Mouse (Mus musculus) spleen, embryonic (tissue): ENCODE measurements around the gene Exosc6.
"Not testable (repeated sequence)": the region's sequence is repeated elsewhere in the genome, so short reads cannot be mapped to it uniquely, and the experiment has no call there.

Source experiments
- CTCF ChIA-PET: fragments of 350-600 bp; sonication (Branson Sonifier 250); formaldehyde crosslinking; loops from one replicate; lab custom pipeline; 2022; lab: Charles Lee

Gene Exosc6

DNA sequence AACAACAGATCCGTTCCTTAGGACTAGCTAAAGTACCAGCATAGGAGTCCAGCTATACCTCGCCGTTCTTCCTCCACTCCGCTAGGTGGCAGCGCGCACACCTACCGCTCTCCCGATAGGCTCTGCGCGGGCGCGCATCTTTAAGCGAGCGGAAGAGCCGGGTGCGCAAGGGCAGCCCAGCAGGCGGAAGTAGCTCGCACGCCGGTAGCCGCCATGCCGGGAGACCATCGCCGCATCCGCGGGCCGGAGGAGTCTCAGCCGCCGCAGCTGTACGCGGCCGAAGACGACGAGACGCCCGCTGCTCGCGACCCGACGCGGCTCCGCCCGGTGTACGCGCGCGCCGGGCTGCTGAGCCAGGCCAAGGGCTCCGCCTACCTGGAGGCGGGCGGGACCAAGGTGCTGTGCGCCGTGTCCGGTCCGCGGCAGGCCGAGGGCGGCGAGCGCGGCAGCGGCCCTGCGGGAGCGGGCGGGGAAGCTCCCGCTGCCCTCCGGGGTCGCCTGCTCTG lies at the start of gene Exosc6:
TSS of gene Exosc6 (plus strand) at position 182 of the 506 bp plus-strand sequence.
- CTCF ChIA-PET = no interaction called here

DNA sequence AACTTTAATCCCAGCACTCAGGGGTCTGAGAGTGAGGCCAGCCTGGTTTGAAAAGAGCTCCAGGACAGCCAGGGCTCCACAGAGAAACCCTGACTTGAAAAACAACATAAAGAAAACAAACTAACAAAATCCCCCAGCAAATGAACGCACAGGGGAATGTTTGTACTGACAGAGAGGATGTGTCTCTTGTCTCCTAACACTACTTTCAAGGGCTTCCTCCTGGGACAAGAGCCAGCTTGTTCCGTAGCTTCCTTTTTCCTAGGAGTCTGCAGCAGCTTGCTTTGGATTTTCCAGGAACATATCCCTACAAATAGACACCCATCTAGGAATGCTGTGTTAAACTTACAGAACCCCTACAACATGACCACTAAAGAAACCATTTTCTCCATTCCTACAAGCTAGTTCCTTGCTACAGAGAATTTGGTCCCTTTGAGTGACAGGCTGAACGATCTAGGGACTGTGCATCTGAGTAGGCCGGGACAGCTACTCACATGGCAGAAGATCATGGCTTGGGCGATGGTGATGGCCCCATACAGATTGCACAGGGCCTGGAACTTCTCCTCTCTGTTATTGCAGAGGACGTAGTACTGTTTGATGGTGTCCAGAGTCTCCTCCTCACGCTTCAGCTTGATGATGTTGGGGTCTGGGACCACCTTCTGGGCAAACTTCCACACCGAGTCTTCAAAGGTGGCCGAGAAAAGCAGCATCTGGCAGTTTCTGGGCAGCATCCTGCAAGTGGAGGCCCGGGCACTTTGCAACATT lies 45.7 kb upstream of the Exosc6 start:
- CTCF ChIA-PET = interaction anchor here (0.6 kb wide), 1 partner anchor 20 kb away, joined by 3 read pairs; no protein-coding TSS in a partner anchor

DNA sequence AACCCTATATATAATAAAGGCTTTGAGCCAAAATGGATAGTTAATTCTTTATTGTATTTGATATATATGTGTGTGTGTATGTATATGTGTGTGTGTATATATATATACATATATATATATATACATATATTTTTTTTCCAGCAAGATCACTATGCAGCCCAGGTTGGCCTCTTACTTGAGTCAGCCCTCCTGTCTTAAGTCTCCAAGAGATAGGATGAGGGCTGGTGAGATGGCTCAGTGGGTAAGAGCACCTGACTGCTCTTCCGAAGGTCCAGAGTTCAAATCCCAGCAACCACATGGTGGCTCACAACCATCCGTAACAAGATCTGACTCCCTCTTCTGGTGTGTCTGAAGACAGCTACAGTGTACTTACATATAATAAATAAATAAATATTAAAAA lies 29.5 kb upstream of the Exosc6 start:
- CTCF ChIA-PET = not testable (repeated sequence)

GRCm38 (mm10) chr8:111027391-111027937 lies 28.7 kb upstream of the Exosc6 start:
- CTCF ChIA-PET = no interaction called here

DNA sequence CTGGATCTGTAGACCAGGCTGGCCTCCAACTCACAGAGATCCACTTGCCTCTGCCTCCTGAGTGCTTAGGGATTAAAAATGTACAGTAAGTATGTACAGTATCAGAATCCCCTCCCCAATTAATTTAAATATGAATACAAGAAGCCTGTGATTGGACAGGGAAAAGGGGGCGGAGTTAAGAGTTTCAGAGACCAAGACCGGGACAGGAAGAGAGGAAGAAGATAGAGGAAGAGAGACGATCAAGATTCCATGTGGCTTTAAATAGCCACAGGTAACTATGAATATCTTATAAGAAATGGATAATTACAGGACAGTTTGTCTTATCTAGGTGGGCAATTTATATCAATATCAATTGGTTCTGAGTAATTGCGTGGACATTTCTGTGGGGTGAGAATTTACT lies 26.6 kb upstream of the Exosc6 start:
- CTCF ChIA-PET = interaction anchor here (0.7 kb wide), 1 partner anchor 20 kb away, joined by 3 read pairs; no protein-coding TSS in a partner anchor

DNA sequence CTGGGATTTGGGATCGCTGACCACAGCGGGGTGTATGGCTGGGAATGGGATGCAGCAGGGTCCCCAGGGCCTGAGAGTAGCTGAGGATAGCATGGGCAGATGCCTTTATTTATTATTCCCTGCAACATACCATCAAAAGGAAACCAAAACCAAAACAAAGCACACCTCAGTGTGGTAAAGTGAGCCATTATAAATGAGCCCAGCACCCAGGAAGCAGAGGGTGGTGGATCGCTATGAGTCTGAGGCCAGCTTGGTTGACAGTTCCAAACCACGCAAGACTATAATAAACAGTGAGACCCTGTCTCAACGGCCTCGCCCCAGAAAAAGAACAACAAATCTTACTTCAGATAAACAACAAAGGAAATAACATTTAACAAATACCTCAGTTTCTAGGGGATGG lies 26.1 kb upstream of the Exosc6 start:
- CTCF ChIA-PET = interaction anchor here (0.7 kb wide), 1 partner anchor 20 kb away, joined by 3 read pairs; no protein-coding TSS in a partner anchor

DNA sequence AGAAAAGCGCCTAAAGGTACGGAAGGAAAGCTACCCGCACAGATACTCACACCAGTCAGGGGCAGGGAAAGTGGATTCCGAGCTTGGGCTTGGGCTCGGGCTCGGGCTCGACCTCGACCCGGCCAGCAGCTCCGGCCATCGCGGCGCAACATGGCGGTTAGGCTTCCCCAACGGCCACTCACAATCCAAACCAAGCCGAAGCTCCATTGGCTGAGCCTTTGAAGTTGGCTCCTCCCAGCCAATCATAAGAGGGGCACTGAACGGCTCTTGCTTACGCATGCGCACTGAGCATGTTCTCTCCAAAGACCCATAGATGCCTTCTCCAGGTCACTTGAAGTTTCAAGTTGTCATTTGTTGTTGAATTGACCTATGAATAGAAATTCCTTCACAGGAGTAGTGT lies 24.6 kb upstream of the Exosc6 start, which contains the start of gene Ddx19b:
TSS of gene Ddx19b (minus strand) at position 180 of the 400 bp plus-strand sequence.
- CTCF ChIA-PET = no interaction called here

DNA sequence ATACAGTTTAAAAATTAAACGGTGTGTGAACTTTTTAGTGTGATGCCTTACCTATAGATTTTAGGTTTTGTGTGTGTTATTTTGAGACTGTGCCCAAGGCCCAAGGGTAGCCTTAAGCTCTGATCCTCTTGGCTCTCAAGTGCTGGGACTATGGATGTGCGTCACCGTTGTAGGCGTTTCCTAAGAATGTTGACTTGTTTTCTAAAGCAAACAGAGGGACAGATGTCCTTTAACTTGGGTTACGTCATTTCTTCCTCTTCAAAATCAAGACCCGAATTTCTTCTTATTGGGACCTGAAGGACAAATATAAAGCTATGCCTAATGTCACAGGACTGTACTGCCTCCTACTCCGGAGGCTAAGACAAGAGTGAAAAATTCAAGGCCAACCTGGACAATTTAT lies 23.2 kb upstream of the Exosc6 start, which contains the start of gene Aars:
TSS of gene Aars (plus strand) at position 229 of the 400 bp plus-strand sequence.
- CTCF ChIA-PET = no interaction called here

DNA sequence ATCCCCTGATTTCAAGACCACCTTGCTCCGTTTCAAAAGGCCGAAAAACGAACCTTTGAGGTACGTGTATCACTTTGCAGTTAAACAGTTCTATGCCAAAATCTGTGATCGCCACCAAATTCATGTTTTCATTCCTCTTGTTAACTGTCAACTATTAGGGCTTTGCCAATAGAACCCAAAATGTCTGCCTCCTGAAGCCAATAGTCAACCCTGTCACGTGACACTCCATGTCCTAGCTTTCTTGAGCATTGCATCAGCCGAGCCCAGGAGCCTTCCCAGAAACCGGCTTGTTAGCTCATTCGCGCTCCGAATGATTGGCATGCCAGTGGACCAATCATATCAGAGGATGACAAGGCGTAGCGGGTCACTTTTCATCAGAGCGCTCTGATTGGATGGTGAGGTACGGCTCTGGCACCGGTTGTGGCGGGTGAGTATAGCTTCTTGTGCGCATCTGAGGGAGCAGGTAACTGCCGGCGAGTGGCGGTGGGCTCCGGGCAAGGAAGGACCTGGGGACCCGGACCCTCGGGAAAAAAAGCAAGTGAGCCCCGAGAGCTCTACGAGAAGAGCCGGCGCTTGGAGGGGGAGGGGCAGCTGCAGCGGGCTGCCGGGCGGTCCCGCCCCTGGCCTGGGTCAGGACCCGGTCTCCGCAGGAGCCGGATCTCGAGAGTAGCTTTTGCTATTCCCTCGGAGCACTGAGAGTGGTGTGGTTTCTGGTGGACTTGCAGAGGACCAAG lies 22.5 kb upstream of the Exosc6 start:
- CTCF ChIA-PET = interaction anchor here (0.6 kb wide), 1 partner anchor 10 kb away, joined by 3 read pairs; no protein-coding TSS in a partner anchor

DNA sequence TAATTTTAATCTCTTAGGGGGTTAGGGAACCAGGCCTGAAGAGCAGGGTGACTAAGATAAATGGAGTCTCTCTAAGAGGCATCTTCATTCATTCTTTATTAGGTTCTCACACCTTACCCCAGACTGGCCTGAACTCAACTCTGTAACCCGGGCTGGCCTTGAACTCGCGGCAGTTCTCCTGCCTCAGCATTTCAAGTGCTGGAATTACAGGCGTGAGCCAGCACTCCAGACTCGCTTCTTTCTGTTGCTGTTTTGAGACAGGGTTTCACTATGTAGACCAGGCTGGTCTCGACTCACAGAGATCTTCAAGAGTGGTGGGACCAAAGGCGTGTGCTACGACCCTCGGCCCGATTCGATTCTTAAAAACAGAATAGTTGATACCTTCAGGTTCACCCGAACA lies 21.9 kb upstream of the Exosc6 start:
- CTCF ChIA-PET = interaction anchor here (0.5 to 0.6 kb wide), 2 partner anchors 9 to 288 kb away, joined by 3 to 4 read pairs; no protein-coding TSS in a partner anchor

GRCm38 (mm10) chr8:111036591-111036990 lies 19.5 kb upstream of the Exosc6 start:
- CTCF ChIA-PET = no interaction called here

GRCm38 (mm10) chr8:111042546-111042945 lies 13.6 kb upstream of the Exosc6 start:
- CTCF ChIA-PET = no interaction called here

DNA sequence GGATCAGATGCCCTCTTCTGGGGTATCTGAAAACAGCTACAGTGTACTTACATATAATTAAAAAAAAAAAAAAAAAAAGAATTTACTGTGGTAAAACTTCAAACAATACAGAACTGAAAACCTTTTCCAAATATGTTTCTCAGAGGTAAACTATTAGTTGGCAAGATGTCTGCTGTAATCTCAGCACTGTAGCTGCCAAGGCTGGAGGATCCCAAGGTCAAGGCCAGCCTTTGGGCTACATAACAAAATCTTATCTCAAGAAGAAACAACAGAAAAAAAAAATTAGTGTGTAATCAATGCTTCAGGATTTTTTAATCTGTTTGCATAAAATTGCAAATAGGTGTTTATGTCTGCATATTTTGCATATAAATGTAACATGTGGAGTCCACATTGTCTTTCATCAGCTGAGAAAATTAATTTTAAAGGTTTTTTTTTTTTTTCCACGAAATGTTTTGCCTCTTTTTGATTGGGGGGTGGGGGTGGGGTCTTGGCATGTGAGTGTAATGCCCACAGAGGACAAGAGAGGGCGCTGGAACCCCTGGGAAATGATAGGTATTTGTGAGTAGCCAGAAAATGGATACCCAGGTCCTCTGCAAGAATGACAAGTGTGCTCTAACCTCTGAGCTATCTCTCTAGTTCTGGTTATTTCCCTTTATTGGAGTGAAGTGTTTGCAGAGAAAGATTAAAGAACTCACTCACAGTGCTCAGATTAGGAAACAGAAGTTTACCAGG lies 12.0 kb upstream of the Exosc6 start:
- CTCF ChIA-PET = interaction anchor here (0.7 kb wide), 1 partner anchor 151 kb away, joined by 3 read pairs; no protein-coding TSS in a partner anchor

DNA sequence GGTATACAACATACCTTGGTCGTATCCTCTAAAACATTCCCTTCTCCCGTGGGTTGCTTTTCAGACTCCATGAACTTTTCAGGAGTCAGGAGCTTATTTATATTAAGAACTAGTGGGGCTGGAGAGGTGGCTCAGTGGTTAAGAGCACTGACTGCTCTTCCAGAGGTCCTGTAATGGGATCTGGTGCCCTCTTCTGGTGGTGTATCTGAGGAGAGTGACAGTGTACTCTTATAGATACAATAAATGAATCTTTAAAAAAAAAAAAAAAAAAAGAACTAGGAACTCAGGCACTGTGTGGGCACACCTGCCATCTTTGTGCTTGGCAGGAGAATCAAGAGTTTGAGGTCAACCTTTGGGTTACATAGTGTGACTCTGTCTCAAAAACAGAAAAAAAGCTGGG lies 7.4 kb upstream of the Exosc6 start:
- CTCF ChIA-PET = interaction anchor here (0.6 kb wide), 1 partner anchor 139 kb away, joined by 3 read pairs; no protein-coding TSS in a partner anchor

- CTCF ChIA-PET = interaction anchor here (0.6 kb wide), 1 partner anchor 139 kb away, joined by 3 read pairs; no protein-coding TSS in a partner anchor
Observed at GRCm38 (mm10) chr8:111049106-111049505, 7.0 kb upstream of the Exosc6 start.

DNA sequence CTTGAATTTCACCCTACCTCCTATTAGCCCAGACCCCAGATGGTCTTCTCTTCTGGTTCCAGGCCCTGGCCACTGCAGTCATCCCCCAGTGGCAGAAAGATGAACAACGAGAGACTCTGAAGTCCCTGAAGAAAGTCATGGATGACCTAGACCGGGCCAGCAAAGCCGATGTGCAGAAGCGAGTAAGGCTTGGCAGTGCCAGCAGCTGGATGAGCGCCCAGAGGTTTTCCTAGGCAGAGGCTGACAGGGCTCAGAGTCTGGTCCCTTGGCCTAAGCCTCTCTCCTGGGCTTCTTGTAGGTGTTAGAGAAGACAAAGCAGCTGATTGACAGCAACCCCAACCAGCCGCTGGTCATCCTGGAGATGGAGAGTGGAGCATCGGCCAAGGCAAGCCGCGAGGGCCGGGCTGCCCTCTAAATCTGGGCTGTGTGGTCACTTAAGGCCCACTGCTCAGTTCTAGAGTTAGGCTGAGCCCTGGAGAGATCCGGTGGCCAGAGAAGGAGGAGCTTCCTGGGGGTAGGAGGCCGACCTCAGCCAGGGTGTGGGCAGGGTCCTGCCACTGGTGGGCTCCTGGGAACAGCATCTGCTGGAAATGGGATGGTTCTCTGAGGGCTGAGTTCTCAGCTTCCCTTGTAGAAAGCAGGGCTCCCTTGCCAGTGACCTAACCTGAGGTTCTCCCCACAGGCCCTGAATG lies 2.2 kb upstream of the Exosc6 start:
- CTCF ChIA-PET = no interaction called here

DNA sequence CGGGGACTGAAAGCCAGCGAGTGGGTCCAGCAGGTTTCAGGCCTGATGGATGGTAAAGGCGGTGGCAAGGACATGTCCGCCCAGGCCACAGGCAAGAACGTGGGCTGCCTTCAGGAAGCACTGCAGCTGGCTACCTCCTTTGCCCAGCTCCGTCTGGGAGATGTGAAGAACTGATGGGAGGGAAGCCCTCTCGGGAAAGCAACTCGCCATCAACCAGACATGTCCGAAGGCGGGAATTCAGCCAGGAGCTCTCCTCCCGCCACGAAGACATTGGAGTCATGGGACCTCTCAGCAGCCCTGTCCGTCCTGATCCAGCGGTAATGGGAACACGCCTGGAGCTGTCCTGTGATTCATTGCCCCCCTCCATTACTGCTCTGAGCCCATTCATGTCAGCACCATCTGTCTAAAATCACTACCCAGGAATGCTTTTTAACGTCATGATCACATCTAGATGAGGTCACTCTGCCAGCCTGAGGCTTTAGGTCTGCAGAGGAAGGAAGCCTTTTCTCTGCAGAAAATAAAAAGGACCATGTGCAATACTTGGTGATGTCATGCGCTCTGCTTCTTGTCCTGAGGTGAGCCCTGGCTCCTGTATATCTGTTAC lies 1.0 kb upstream of the Exosc6 start:
- CTCF ChIA-PET = no interaction called here

GRCm38 (mm10) chr8:111055661-111056060 lies 478 bp upstream of the Exosc6 start:
- CTCF ChIA-PET = no interaction called here

GRCm38 (mm10) chr8:111056691-111057293 lies 653 bp downstream of the Exosc6 start:
- CTCF ChIA-PET = interaction anchor here (0.5 kb wide), 1 partner anchor 218 kb away, joined by 3 read pairs; no protein-coding TSS in a partner anchor
